Mouse (Mus musculus): ENCODE measurements around the gene Larp4b. TPM values are rescaled to one million over a fixed set of nuclear protein-coding genes. Genes with fewer than 3 reads are reported as not detected.

Gene Larp4b
- polyA plus RNA-seq, 1 experiment from 2014 or later = 38.3 TPM

DNA sequence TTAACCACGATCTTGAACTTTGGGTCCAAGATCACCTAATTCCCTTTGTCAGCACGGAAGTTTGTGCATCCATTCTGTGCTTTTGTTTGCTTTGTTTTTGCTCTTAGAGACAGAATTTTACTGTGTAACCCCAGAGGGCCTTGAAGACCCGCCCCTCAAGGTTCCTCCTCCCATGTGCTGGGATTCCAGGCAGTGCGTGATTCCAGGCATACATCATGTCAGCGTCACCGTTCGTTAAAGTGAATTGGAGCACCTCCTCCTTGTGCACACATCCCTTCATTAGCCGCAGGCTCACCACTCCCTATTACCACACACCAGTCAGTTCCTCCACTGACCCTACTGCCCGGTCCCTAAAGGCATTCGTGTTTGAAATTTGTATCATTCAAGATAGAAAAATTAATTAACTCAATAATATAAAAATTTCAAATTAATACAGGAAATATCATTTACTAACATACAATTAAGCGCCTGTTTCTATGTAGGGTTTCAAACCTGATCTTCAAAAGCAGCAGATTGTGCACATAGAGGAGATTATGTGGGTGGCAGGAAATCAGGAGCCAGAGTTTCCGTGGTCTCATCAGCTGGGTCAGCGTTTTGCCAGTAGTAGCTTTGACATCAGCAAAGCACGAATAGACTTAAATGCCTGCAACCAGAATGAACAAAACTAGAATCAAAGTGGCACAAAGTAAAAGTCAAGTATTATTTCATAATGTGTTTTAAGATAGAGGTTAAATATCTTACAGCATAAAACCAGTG, 11.4 kb upstream of the Larp4b start:
- no peaks in the 10 kb centered on the region for H3K36me3 ChIP-seq
- no peak for ATAC-seq (ENCODE audit: low FRiP score, low read depth)
- no peak overlapping the region for H3K4me3 ChIP-seq
- no peak overlapping the region for H3K9ac ChIP-seq (replicated peaks)
- H3K27me3 ChIP-seq = no peaks in the 10 kb centered on the region
- 85% methylated on average over 14 of the region's 14 CpGs for WGBS
- H3K9me3 ChIP-seq = no peaks in the 10 kb centered on the region
- no peak overlapping the region for H3K27ac ChIP-seq (replicated peaks)
- H3K4me2 ChIP-seq (replicated peaks) = no peak overlapping the region
- no peaks in the 10 kb centered on the region for H3K4me1 ChIP-seq

DNA sequence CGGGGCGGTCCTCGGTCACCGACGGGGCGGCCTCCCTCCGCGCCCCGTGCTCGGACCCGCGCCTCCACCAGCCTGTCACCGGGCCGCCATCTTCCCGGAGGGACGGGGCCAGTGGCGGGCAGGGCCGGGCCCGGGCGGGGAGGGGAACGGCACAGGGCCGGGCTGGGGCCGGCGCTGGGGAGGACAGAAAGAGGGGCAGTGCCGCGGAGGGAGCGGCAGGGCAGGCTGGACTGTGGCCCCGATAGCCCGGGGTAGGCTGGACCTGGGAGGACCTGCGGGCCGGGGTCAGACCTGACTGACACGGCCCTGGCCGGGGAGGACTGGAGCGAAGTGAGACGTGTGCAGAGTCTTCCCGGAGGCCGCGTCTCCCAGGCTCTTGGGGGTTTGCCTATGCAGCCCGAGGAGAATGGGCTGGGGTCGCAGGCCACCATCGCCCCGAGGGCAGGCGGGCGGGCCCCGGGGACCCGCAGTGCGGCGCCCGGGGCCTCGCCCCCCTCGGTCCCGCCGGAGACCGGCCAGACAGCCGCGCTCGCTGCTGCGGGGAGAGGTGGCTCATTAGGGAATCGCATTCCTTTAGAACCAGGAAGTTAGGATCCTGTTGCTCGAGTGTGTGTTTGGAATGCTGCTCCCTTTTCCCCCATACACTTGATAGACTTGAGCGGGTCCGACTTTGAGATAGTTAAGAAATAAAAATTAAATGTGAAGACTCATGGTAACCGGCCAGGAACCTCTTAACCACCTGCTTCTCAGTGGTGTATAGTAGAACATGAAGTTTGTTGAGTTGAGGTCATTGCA, 702 bp downstream of the Larp4b start:
- WGBS = under 1% methylated on average over 57 of the region's 63 CpGs
- peak overlapping the region; percentile 93 for H3K27ac ChIP-seq (replicated peaks)
- peak overlapping the region; percentile 97 for H3K9ac ChIP-seq (replicated peaks)
- H3K36me3 ChIP-seq = no peaks in the 10 kb centered on the region
- H3K4me2 ChIP-seq (replicated peaks) = peak overlapping the region; percentile 94
- ATAC-seq (ENCODE audit: low FRiP score, low read depth) = peak; percentile 69
- H3K4me3 ChIP-seq = peak overlapping the region; percentile 100
- no peaks in the 10 kb centered on the region for H3K27me3 ChIP-seq
- H3K9me3 ChIP-seq = no peaks in the 10 kb centered on the region
- peaks cover 11% of the 10 kb centered on the region for H3K4me1 ChIP-seq

DNA sequence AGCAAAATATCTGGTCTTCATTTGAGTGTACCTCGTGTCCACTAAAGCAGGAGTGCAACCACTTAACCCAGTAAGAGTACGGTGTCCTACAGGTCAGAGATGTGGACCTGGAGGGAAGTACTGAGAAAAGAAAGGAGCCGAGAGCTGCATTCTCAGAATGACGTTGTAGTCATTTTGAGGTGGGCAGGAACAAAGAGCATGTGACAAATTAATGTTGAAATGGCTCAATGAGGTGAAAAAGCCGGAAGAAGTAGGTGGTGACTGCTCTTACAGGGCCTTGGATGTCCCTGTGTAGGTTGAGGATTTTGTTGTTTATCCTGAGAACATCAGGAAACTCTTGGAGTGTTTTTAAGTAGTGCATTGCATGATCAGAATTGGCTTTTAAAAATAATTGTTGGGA, 5.6 kb downstream of the Larp4b start:
- Histone ChIP-seq H3K4me1 (peaks cover 11% of the 10 kb centered on the region), H3K4me2 (replicated peaks) (no peak overlapping the region), H3K9ac (replicated peaks) (no peak overlapping the region), H3K4me3 (no peak overlapping the region), H3K36me3 (no peaks in the 10 kb centered on the region), H3K27me3 (no peaks in the 10 kb centered on the region), H3K27ac (replicated peaks) (no peak overlapping the region), H3K9me3 (no peaks in the 10 kb centered on the region)
- no peak for ATAC-seq (ENCODE audit: low FRiP score, low read depth)
- WGBS = 77% methylated on average over 5 of the region's 5 CpGs

DNA sequence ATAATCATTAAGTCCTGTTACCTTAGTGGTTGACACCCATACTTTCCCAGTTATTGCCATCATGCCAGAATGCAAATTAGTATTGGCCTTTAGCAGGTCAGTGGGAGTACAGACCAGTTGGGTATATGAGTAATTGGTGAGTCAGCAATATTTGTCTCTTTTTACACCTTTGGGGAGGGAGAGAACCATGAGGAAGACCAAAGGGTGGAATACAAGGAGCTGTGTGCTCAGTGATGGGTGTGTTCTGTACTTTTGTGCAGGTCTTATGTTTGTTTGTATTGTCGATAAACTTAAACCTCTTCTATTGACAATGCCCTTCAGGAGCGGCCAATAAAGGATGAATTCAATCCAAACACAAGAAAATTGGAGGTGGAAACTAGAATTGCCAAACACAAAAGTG, 6.8 kb downstream of the Larp4b start:
- Histone ChIP-seq H3K27me3 (no peaks in the 10 kb centered on the region), H3K4me3 (no peak overlapping the region), H3K36me3 (no peaks in the 10 kb centered on the region), H3K9ac (replicated peaks) (no peak overlapping the region), H3K4me1 (peaks cover 3% of the 10 kb centered on the region), H3K27ac (replicated peaks) (no peak overlapping the region), H3K4me2 (replicated peaks) (no peak overlapping the region), H3K9me3 (no peaks in the 10 kb centered on the region)
- ATAC-seq (ENCODE audit: low FRiP score, low read depth) = no peak
- WGBS = 99% methylated on average over 2 of the region's 2 CpGs

DNA sequence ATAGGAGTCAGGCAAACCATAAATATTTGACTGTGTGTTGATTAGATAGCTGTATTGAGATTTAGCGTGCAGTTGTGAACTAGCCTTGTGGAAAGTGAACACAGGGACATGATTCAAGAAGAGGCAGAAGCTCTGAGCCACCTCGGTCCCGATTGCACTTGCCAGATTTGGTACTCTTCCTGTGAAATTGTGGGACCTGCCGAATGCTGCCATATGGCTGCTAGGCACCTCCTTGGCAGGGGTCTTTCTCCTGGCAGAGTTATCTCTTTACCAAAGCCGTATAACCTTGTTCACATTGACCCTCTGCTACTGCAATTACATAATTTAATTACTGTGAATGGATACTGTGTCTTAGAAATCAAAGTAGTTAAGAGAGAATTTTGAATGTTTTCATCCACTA, 12.6 kb downstream of the Larp4b start:
- Histone ChIP-seq H3K27ac (replicated peaks) (no peak overlapping the region), H3K4me3 (no peak overlapping the region), H3K36me3 (no peaks in the 10 kb centered on the region), H3K9me3 (no peaks in the 10 kb centered on the region), H3K9ac (replicated peaks) (no peak overlapping the region), H3K4me2 (replicated peaks) (no peak overlapping the region), H3K27me3 (no peaks in the 10 kb centered on the region), H3K4me1 (no peaks in the 10 kb centered on the region)
- no peak for ATAC-seq (ENCODE audit: low FRiP score, low read depth)
- WGBS = 94% methylated on average over 5 of the region's 5 CpGs

DNA sequence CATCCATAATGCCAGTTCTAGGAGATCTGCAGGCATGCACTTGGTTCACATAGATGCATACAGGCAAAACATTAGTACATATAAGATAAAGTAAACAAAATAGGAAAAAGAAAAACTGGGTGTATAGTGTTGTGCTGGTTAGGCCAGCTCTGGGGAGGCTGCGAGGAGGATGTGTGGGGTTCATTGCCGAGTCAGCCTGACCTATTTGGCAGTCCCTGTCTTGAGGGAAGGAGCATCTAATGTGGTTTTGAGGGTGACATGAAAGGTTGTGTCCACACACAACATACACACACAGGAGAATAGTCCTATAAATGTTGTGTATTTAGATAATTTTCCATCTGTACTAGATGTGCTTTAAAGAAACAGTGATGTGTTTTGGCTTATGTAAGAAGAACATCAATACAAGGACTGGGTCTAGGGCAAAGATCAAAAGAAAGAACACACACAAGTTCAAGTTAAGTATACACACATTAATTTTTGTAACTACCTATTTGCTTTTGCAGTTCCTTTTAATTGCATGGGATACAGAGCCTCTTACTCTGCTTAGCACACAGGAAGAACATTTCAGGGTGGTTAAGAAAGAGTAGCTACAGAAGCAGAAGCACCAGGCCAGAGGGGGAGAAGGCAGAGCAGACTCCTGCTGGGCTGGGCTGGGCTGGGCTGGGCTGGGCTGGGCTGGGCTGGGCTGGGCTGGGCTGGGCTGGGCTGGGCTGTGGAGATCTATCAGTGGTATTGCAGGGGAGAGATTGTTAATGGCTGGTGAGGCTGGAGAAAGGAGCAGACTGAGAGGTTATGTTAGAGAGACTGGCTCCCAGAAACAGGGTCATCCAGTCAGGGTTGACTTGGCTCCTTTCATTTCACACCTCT, 13.5 kb downstream of the Larp4b start:
- ATAC-seq (ENCODE audit: low FRiP score, low read depth) = no peak
- Histone ChIP-seq H3K27ac (replicated peaks) (no peak overlapping the region), H3K36me3 (no peaks in the 10 kb centered on the region), H3K9me3 (no peaks in the 10 kb centered on the region), H3K4me1 (no peaks in the 10 kb centered on the region), H3K27me3 (no peaks in the 10 kb centered on the region), H3K9ac (replicated peaks) (no peak overlapping the region), H3K4me2 (replicated peaks) (no peak overlapping the region), H3K4me3 (no peak overlapping the region)
- 90% methylated on average over 2 of the region's 2 CpGs for WGBS

DNA sequence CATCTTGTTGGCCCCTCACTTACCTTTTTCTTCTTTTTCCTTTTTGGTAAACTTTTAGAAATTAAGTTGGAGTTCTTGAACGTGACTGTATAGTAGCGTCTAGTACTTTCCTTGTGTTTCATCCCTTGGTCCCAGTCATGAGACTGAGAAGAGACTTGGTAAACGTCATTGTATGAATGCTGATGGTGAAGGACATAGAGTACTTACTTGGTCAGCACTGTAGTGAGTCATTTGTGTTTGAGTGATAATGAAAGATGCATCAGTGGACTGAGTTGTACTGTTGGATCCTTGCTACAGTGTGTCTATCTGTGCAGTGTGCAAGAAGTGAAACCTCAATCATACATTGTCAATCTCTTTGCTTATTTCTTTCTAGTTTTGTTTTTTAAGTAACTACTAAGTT, 20.1 kb downstream of the Larp4b start:
- H3K9ac ChIP-seq (replicated peaks) = no peak overlapping the region
- no peaks in the 10 kb centered on the region for H3K9me3 ChIP-seq
- H3K4me3 ChIP-seq = no peak overlapping the region
- no peak for ATAC-seq (ENCODE audit: low FRiP score, low read depth)
- no peaks in the 10 kb centered on the region for H3K27me3 ChIP-seq
- no peaks in the 10 kb centered on the region for H3K4me1 ChIP-seq
- no peak overlapping the region for H3K27ac ChIP-seq (replicated peaks)
- H3K4me2 ChIP-seq (replicated peaks) = no peak overlapping the region
- 92% methylated on average over 3 of the region's 3 CpGs for WGBS
- H3K36me3 ChIP-seq = no peaks in the 10 kb centered on the region

DNA sequence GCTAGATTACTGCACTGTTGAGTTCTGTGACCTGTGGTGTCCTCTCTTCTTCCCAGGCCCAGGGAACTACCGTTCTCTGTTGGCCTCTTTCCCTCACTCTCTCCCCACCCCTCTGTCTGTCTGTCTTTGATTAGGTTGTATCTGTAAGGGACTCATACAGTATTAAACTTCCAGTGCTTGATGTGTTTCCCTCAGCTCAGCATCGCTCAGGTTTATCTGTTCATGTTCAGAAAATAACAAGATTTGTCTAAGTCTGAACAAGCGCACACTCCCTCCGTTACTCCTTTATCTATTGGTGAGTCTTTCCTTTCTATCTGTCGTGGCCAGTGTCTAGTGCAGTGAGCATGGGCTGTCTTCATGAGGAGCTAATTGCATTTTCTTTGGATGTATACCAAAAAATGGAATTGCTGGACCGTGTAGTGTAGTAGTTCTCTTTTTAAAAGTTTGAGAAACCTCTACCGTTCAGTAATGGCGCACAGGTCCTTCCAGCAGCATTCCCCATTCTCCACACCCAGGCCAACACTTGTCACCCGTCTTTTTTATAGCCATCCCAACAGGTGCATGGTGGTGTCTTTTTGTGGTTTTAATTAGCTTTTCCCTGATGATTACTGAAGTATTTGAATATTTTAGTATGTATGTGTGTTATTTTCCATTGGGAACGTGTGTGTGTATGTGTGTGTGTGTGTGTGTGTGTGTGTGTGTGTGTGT, 27.3 kb downstream of the Larp4b start:
- Histone ChIP-seq H3K4me3 (no peak overlapping the region), H3K36me3 (peaks cover 11% of the 10 kb centered on the region), H3K4me1 (no peaks in the 10 kb centered on the region), H3K27ac (replicated peaks) (no peak overlapping the region), H3K9ac (replicated peaks) (no peak overlapping the region), H3K4me2 (replicated peaks) (no peak overlapping the region), H3K27me3 (no peaks in the 10 kb centered on the region), H3K9me3 (no peaks in the 10 kb centered on the region)
- no peak for ATAC-seq (ENCODE audit: low FRiP score, low read depth)
- 90% methylated on average over 10 of the region's 10 CpGs for WGBS

DNA sequence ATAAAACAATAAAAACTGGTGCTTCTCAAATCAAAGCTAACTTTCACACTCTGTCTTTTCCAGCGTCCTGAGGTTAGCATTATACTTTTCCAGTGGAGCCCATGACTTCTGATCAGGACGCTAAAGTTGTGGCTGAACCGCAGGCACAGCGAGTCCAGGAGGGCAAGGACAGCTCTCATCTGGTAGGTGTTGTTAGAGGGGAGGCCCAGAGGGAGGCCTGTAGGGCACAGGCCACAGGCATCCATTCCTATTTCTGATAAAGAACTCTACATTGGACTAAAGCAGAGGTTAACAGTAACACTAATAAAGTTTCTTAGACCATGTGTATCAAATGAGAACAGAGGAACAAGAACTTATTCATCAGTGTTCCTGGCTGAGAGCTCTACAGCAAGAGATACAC, 28.4 kb downstream of the Larp4b start:
- Histone ChIP-seq H3K27ac (replicated peaks) (no peak overlapping the region), H3K4me3 (no peak overlapping the region), H3K4me2 (replicated peaks) (no peak overlapping the region), H3K36me3 (peaks cover 11% of the 10 kb centered on the region), H3K9me3 (no peaks in the 10 kb centered on the region), H3K9ac (replicated peaks) (no peak overlapping the region), H3K4me1 (no peaks in the 10 kb centered on the region), H3K27me3 (no peaks in the 10 kb centered on the region)
- no peak for ATAC-seq (ENCODE audit: low FRiP score, low read depth)
- 94% methylated on average over 4 of the region's 4 CpGs for WGBS

DNA sequence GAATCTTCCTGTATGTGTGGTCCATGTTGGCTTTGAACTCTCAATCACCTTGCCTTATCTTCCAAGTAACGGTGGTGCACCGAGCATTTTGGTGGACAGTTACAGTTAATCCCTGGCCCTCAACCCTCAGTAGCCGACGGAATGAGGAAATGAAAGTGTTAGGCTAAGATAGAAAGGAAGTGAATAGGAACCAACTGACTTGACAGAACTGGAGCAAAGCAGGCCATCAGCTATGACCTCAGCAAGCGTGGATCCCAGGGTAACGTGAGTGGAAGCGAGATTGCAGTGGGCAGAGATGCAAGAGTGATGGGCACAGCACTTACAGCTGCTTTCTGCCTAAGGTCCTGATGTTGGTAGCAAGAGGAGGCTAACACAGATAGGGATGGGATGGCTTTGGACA, 31.5 kb downstream of the Larp4b start:
- Histone ChIP-seq H3K4me3 (no peak overlapping the region), H3K9me3 (no peaks in the 10 kb centered on the region), H3K27me3 (no peaks in the 10 kb centered on the region), H3K36me3 (peaks cover 27% of the 10 kb centered on the region), H3K27ac (replicated peaks) (no peak overlapping the region), H3K4me2 (replicated peaks) (no peak overlapping the region), H3K9ac (replicated peaks) (no peak overlapping the region), H3K4me1 (no peaks in the 10 kb centered on the region)
- 90% methylated on average over 7 of the region's 7 CpGs for WGBS
- no peak for ATAC-seq (ENCODE audit: low FRiP score, low read depth)

DNA sequence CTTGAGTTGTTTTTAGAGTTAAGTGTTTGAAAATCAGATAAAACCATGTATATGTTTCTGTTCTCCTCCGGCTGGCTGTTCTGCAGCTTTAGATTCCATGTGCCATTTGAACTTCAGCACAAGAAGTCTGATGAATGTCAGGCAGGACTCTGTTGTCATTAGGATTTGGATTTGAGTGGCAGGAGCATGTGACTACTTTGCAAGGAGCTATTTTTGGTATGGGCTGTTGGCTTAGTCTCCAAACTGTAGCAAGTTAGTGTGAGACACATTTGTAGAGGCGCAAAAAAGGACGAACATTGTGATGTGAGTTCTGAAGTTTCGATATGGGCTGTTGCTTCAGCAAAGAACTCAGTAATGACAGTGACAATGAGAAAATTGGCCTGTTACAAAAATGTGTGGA, 34.0 kb downstream of the Larp4b start:
- Histone ChIP-seq H3K27ac (replicated peaks) (no peak overlapping the region), H3K9ac (replicated peaks) (no peak overlapping the region), H3K4me3 (no peak overlapping the region), H3K4me2 (replicated peaks) (no peak overlapping the region), H3K27me3 (no peaks in the 10 kb centered on the region), H3K9me3 (no peaks in the 10 kb centered on the region), H3K4me1 (no peaks in the 10 kb centered on the region), H3K36me3 (peaks cover 34% of the 10 kb centered on the region)
- WGBS = 95% methylated on average over 4 of the region's 4 CpGs
- ATAC-seq (ENCODE audit: low FRiP score, low read depth) = no peak

Measured in midbrain, embryonic 12.5 days (tissue).